Comparison of ENCODE assay signal across 8 mouse cellular contexts in the genomic region with DNA sequence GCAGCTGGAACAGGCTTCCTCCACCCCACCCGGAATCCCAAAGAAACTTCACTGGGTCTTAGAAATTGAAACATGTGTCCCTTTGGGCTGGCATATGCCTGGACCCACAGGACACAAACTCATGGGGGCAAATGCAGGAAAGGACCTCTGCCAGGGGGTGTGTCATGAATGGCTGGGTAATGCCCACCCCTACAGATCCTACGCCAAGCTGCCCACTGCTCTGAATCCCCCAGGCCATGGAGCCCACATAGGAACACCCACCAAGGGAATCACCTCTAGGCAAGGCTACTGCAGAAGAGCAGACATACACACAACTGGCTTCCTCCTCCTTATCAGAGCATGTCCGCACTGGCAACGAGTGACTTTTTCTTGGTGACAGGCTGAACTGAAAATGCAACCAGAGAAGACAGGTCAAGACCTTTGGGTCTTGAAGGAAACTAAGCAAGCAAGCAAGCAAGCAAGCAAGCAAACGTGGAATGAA. TPM values are rescaled to one million over a fixed set of nuclear protein-coding genes. Genes with fewer than 3 reads are reported as not detected.
DNase-seq lines count a peak whose midpoint lies in the region; ATAC-seq and TF ChIP-seq lines count a peak whose summit lies in the region.

No protein-coding gene starts in this region.

- intact Hi-C loops in gastrocnemius, adult 2 months (cut with DNase I), result no loop called here

- H3K27ac ChIP-seq in gastrocnemius, adult 2 months, result no peak overlapping the region
- no peak overlapping the region for H3K27ac ChIP-seq in midbrain, embryonic 16.5 days (ENCODE audit: low read length)
- H3K27ac ChIP-seq in midbrain, embryonic 14.5 days (replicated peaks; ENCODE audit: low read depth, low read length), result no peak overlapping the region

- H3K4me1 ChIP-seq in midbrain, embryonic 16.5 days (ENCODE audit: control insufficient read depth, insufficient read depth, low read length), result no peaks in the 10 kb centered on the region
- no peaks in the 10 kb centered on the region for H3K4me1 ChIP-seq in midbrain, embryonic 14.5 days (ENCODE audit: control insufficient read depth, insufficient read depth, low read length)

- WGBS in midbrain, embryonic 16.5 days, result 79% methylated on average over 5 of the region's 5 CpGs
- 85% methylated on average over 5 of the region's 5 CpGs for WGBS in midbrain, embryonic 14.5 days

- no peak for TF ChIP-seq CTCF in gastrocnemius, adult 2 months (IDR thresholded peaks at IDR 0.05)

- peak; percentile 25 to 51 for DNase-seq in adrenal gland, adult (ENCODE audit: inconsistent age in 2 of 2, low spot score in 1 of 2)
- no peak for DNase-seq in adrenal gland, postnatal 25 days
- peak; percentile 54 for DNase-seq in retina, embryonic 14.5 days (ENCODE audit: low spot score)
- no peak for DNase-seq in retina, postnatal 1 day
- peak; percentile 21 for DNase-seq in gastrocnemius, adult 2 months
- peak; percentile 25 for DNase-seq in mesoderm, embryonic 11.5 days (ENCODE audit: low read depth, low spot score)
- DNase-seq in midbrain, embryonic 14.5 days, result no peak

- H3K4me2 ChIP-seq in midbrain, embryonic 16.5 days (ENCODE audit: low read length), result no peak overlapping the region
- no peak overlapping the region for H3K4me2 ChIP-seq in midbrain, embryonic 14.5 days (ENCODE audit: low read length)

- H3K27me3 ChIP-seq in midbrain, embryonic 16.5 days (ENCODE audit: control insufficient read depth, insufficient read depth, low read depth, low read length), result no peaks in the 10 kb centered on the region
- H3K27me3 ChIP-seq in midbrain, embryonic 14.5 days (ENCODE audit: control insufficient read depth, insufficient read depth, low read length), result no peaks in the 10 kb centered on the region

- ATAC-seq in midbrain, embryonic 16.5 days, result no peak
- no peak for ATAC-seq in midbrain, embryonic 14.5 days (ENCODE audit: low FRiP score, low TSS enrichment)

- H3K4me3 ChIP-seq in gastrocnemius, adult 2 months, result no peak overlapping the region
- no peak overlapping the region for H3K4me3 ChIP-seq in midbrain, embryonic 16.5 days (ENCODE audit: low read depth, low read length)
- no peak overlapping the region for H3K4me3 ChIP-seq in midbrain, embryonic 14.5 days (replicated peaks; ENCODE audit: low read depth, low read length)

- H3K9ac ChIP-seq in midbrain, embryonic 16.5 days (ENCODE audit: low read depth, low read length), result no peak overlapping the region
- H3K9ac ChIP-seq in midbrain, embryonic 14.5 days (replicated peaks; ENCODE audit: low read length), result no peak overlapping the region

- no peaks in the 10 kb centered on the region for H3K9me3 ChIP-seq in midbrain, embryonic 16.5 days (replicated peaks; ENCODE audit: control insufficient read depth, low read length, poor library complexity, severe bottlenecking)
- no peaks in the 10 kb centered on the region for H3K9me3 ChIP-seq in midbrain, embryonic 14.5 days (ENCODE audit: control insufficient read depth, low read length)

- no peaks in the 10 kb centered on the region for H3K36me3 ChIP-seq in midbrain, embryonic 16.5 days (ENCODE audit: control insufficient read depth, insufficient read depth, low read length)
- H3K36me3 ChIP-seq in midbrain, embryonic 14.5 days (ENCODE audit: control insufficient read depth, insufficient read depth, low read length), result no peaks in the 10 kb centered on the region

RNA-seq across cellular contexts. Expression of gene Ezh2, which starts 54.4 kb away (rescaled TPM):
- 27.0 and 29.9 TPM in 2 replicates for total RNA-seq in adrenal gland, postnatal 25 days (2021)
- 1 to 10 TPM; 6.6 to 7.4 TPM for total RNA-seq in gastrocnemius, adult 2 months (2021)
- polyA plus RNA-seq in midbrain, embryonic 16.5 days (2015; fragmentation: Nextera tagmentation; extraction: Ambion mirVana), result 54.5 and 67.2 TPM in 2 replicates
- polyA plus RNA-seq in midbrain, embryonic 14.5 days (2014; fragmentation: Nextera tagmentation; extraction: Ambion mirVana), result 79.0 and 91.9 TPM in 2 replicates

Comparison
In these comparisons a context has a peak if more than half of its experiments do, and no peak if none do; other contexts are left out.
1. DNase-seq: peak in adrenal gland, adult (2 of 2), retina, embryonic 14.5 days (single experiment), gastrocnemius, adult 2 months (single experiment) and mesoderm, embryonic 11.5 days (single experiment); none in adrenal gland, postnatal 25 days (single experiment), retina, postnatal 1 day (single experiment) and midbrain, embryonic 14.5 days (single experiment).